Mouse (Mus musculus) C2C12 (cell line): ENCODE results near the gene Ccdc180.

ENCODE experiments used
- CEBPB ChIP-seq: IDR thresholded peaks from one replicate; pipeline ENCODE4 v1.6.1; 2011; ENCODE audit warnings: low read depth, mild to moderate bottlenecking, control low read depth, moderate library complexity
- CTCF ChIP-seq: IDR thresholded peaks from one replicate; pipeline ENCODE4 v1.5.1; 2011; ENCODE audit not compliant: control insufficient read depth, insufficient read depth, insufficient read length
- MYOD1 ChIP-seq: IDR thresholded peaks from one replicate; pipeline ENCODE4 v1.6.1; 2011; ENCODE audit warnings: low read depth; ENCODE audit not compliant: control insufficient read depth, insufficient read length
- MYOG ChIP-seq: IDR thresholded peaks from one replicate; pipeline ENCODE4 v1.6.1; 2011; ENCODE audit not compliant: control insufficient read depth, insufficient read length; ENCODE audit errors: extremely low read depth
- USF1 ChIP-seq: IDR thresholded peaks from one replicate; pipeline ENCODE4 v1.6.1; 2011; ENCODE audit warnings: low read depth, mild to moderate bottlenecking, control low read depth, moderate library complexity

DNA sequence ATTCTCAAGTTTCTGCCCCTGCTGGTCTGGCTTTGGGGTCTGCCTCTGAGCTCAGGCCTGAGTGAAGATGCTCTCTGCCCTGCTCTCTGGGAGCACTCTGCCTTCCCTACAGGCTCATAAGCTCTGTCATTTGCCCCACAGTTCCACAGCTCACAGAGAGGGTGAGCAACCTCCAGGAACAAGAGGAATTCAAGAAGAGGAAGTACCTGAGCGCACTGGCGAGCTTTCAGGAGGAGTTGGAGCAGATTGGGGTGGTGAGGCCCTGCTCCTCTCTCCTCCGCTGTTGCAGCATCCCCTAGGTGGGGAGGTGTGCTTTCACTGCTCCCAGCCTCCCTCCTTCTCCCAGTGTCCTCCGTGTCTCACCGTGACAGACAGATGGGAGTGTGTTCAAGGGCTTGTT is 8.3 kb downstream of the Ccdc180 start:
- TF ChIP-seq USF1 (no peak), CTCF (no peak), MYOG (no peak), CEBPB (no peak), MYOD1 (no peak)
